ENCODE assay signal across 24 mouse cellular contexts in genomic region chr10:88398668-88399243, GRCm38 (mm10).
"Had no signal": no experiment of that assay in that cellular context is flagged by ENCODE, and none has a peak within 500 bp of the region (broad histone marks: within the 10 kb centered on the region; RNA-seq: fewer than 3 reads in every experiment).

No protein-coding gene starts in this region.

- H3K27me3 ChIP-seq: liver, embryonic 12.5 days; liver, embryonic 15.5 days; lung, embryonic 15.5 days; megakaryocyte, embryonic 14.5 days; midbrain, embryonic 12.5 days; neural tube, embryonic 13.5 days; neural tube, embryonic 15.5 days had no signal

- DNase-seq: liver, postnatal 0 days; lung, adult 2 months; lung, postnatal 14 days; lung, postnatal 36 days; midbrain, embryonic 14.5 days; retina, postnatal 1 day; right cerebral cortex, adult 18-20 months; right cerebral cortex, postnatal 25 days; right cerebral cortex, postnatal 4 days; spleen, adult 18-20 months; thymus, adult 18-20 months; thymus, postnatal 14 days; thymus, postnatal 36 days had no signal

- H3K9me3 ChIP-seq: liver, embryonic 12.5 days; liver, embryonic 15.5 days; lung, embryonic 15.5 days; midbrain, embryonic 12.5 days; neural tube, embryonic 13.5 days; neural tube, embryonic 15.5 days had no signal

- ATAC-seq: liver, embryonic 12.5 days; liver, postnatal 0 days; lung, postnatal 0 days; midbrain, embryonic 16.5 days had no signal

- H3K4me2 ChIP-seq: liver, embryonic 12.5 days; liver, embryonic 15.5 days; lung, embryonic 15.5 days; midbrain, embryonic 12.5 days; neural tube, embryonic 13.5 days; neural tube, embryonic 15.5 days had no signal

- H3K9ac ChIP-seq: liver, embryonic 12.5 days; liver, embryonic 15.5 days; liver, postnatal 0 days; lung, embryonic 15.5 days; midbrain, embryonic 12.5 days; neural tube, embryonic 13.5 days; neural tube, embryonic 15.5 days had no signal

- H3K36me3 ChIP-seq: midbrain, embryonic 12.5 days had no signal

- H3K4me1 ChIP-seq: liver, embryonic 15.5 days; lung, embryonic 15.5 days; megakaryocyte, embryonic 14.5 days; midbrain, embryonic 12.5 days; neural tube, embryonic 13.5 days; neural tube, embryonic 15.5 days had no signal

- H3K4me3 ChIP-seq: liver, embryonic 12.5 days; liver, embryonic 15.5 days; lung, embryonic 15.5 days; megakaryocyte, embryonic 14.5 days; midbrain, embryonic 12.5 days; myocyte; neural tube, embryonic 13.5 days; neural tube, embryonic 15.5 days had no signal

- H3K27ac ChIP-seq: liver, embryonic 12.5 days; liver, embryonic 15.5 days; lung, embryonic 15.5 days; macrophage; midbrain, embryonic 12.5 days; neural tube, embryonic 13.5 days; neural tube, embryonic 15.5 days had no signal
